Mouse (Mus musculus) lung, embryonic 16.5 days (tissue): ENCODE results near the gene Tubg1. TPM values are rescaled to one million over a fixed set of nuclear protein-coding genes. Genes with fewer than 3 reads are reported as not detected.

Source experiments
- microRNA-seq: library from miRNA; unstranded; fragments of <30 nt; microRNA quantifications from one replicate; pipeline ENCODE4, GENCODE M21; 2016
- polyA plus RNA-seq: library from polyadenylated mRNA; unstranded; fragments of >200 nt; fragmentation: Nextera tagmentation; extraction: Ambion mirVana; gene quantifications from 2 replicates; pipeline ENCODE4 v1.2.1, GENCODE M21; 2015

Tubg1 gene
- polyA plus RNA-seq, 1 experiment from 2014 or later: 82.1 TPM

Small RNAs within 50 kb of the gene (microRNA-seq; reads per million reads assigned to microRNA genes)
- not detected for gene Gm27626

Other genes starting within 250 kb of the Tubg1 start
- gene Stat3, start 180.4 kb upstream of the Tubg1 start, polyA plus RNA-seq: 58.5 and 63.7 TPM in 2 replicates
- 461 and 464 TPM in 2 replicates for gene Cavin1, start 149.1 kb upstream of the Tubg1 start, polyA plus RNA-seq
- 36.7 and 36.9 TPM in 2 replicates for gene Atp6v0a1, start 110.5 kb upstream of the Tubg1 start, polyA plus RNA-seq
- gene Naglu, start 49.9 kb upstream of the Tubg1 start, polyA plus RNA-seq: 20.6 and 23.1 TPM in 2 replicates
- 0.15 and 0.19 TPM in 2 replicates for gene Hsd17b1, start 41.5 kb upstream of the Tubg1 start, polyA plus RNA-seq
- gene Coasy, start 37.4 kb upstream of the Tubg1 start, polyA plus RNA-seq: 39.7 and 45.1 TPM in 2 replicates
- gene Mlx, start 32.7 kb upstream of the Tubg1 start, polyA plus RNA-seq: 41.3 and 60.3 TPM in 2 replicates
- 29.3 and 32.3 TPM in 2 replicates for gene Psmc3ip, start 24.5 kb upstream of the Tubg1 start, polyA plus RNA-seq
- gene Retreg3, start within 50 bp of the Tubg1 start, polyA plus RNA-seq: 18.4 and 19.6 TPM in 2 replicates
- 3.1 TPM in 2 replicates for gene Tubg2, start 36.0 kb downstream of the Tubg1 start, polyA plus RNA-seq
- 1.1 and 1.2 TPM in 2 replicates for gene Cntnap1, start 50.6 kb downstream of the Tubg1 start, polyA plus RNA-seq
- 17.0 and 17.1 TPM in 2 replicates for gene Plekhh3, start 51.4 kb downstream of the Tubg1 start, polyA plus RNA-seq
- 0.23 and 0.35 TPM in 2 replicates for gene Ccr10, start 55.5 kb downstream of the Tubg1 start, polyA plus RNA-seq
- gene Ezh1, start 106.5 kb downstream of the Tubg1 start, polyA plus RNA-seq: 19.4 and 20.8 TPM in 2 replicates
- gene Ramp2, start 126.1 kb downstream of the Tubg1 start, polyA plus RNA-seq: 312 and 337 TPM in 2 replicates
- gene Vps25, start 133.8 kb downstream of the Tubg1 start, polyA plus RNA-seq: 132 and 135 TPM in 2 replicates
- gene Wnk4, start 140.6 kb downstream of the Tubg1 start, polyA plus RNA-seq: 5.3 and 5.8 TPM in 2 replicates
- gene Cntd1, start 159.1 kb downstream of the Tubg1 start, polyA plus RNA-seq: 1.9 and 3.2 TPM in 2 replicates
- 184 and 187 TPM in 2 replicates for gene Coa3, start 159.2 kb downstream of the Tubg1 start, polyA plus RNA-seq
- gene Becn1, start 182.3 kb downstream of the Tubg1 start, polyA plus RNA-seq: 136 and 151 TPM in 2 replicates
- 94.0 and 101 TPM in 2 replicates for gene Psme3, start 196.3 kb downstream of the Tubg1 start, polyA plus RNA-seq
- 0.92 and 1.2 TPM in 2 replicates for gene Aoc2, start 205.1 kb downstream of the Tubg1 start, polyA plus RNA-seq
- gene Aoc3, start 210.7 kb downstream of the Tubg1 start, polyA plus RNA-seq: 1.9 and 2.2 TPM in 2 replicates
- gene G6pc, start 247.6 kb downstream of the Tubg1 start, polyA plus RNA-seq: not detected in 2 replicates